Comparison of ENCODE assay signal across 29 mouse cellular contexts in the genomic region with DNA sequence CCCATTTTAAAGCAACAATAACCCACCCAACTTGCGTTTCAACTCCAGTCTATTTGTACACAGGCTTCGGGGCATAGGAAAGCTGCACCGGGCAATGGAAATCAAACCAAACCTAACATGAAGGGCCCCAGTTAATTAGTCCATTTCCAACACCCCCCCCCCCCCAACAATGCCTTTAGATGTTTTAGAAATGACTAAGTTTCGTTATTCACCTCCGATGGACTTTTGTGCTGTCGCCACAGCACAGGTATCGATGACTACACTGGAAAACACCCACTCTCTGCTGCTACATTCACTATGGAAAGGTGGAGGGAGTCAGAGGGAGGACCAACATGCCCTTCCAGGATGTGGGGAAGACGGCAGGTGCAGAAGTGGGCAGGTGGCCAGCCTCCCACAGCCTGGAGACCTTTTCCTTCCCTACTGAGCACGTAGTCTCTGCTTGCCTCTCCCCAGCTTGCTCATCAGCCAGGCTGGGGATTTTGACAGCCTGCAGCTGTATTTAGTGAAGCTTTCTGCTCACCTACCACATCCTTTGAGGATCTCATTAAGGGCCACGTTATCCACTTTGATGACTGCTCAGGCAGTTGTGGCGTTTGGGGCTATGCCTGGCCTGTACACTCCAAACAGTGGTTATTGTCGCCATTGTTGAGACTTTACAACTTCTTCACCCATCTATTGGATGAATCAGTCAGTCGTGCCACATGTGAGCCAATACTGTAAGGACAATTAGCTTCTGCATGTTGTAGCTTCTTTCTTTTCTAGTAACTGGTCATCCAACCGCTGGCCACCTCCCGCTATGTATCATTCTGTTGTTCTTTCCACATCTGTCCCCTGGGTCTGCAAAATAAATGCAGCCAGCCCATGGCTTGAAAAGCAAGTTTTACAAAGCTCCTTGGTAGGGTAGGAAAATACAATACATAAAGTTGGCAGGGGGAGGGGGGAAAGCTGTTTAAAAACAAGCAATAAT. TPM values are rescaled to one million over a fixed set of nuclear protein-coding genes. Genes with fewer than 3 reads are reported as not detected.
DNase-seq lines count a peak whose midpoint lies in the region; ATAC-seq and TF ChIP-seq lines count a peak whose summit lies in the region.
"Had no signal": no experiment of that assay in that cellular context is flagged by ENCODE, and none has a peak within 500 bp of the region (broad histone marks: within the 10 kb centered on the region; RNA-seq: fewer than 3 reads in every experiment).

No protein-coding gene starts in this region.

- H3K36me3 ChIP-seq in heart, embryonic 16.5 days (ENCODE audit: control insufficient read depth, insufficient read depth), result no peaks in the 10 kb centered on the region
- H3K36me3 ChIP-seq in heart, embryonic 11.5 days (ENCODE audit: control insufficient read depth, insufficient read depth, low read length), result no peaks in the 10 kb centered on the region
- no peaks in the 10 kb centered on the region for H3K36me3 ChIP-seq in stomach, postnatal 0 days (ENCODE audit: control insufficient read depth, insufficient read depth, low read length)
- H3K36me3 ChIP-seq: embryonic facial prominence, embryonic 12.5 days; forebrain, embryonic 10.5 days; forebrain, embryonic 15.5 days; heart, embryonic 10.5 days; hindbrain, embryonic 10.5 days; limb, embryonic 13.5 days; midbrain, embryonic 10.5 days; neural tube, embryonic 12.5 days had no signal

- H3K4me3 ChIP-seq in heart, embryonic 16.5 days (ENCODE audit: low read length), result no peak overlapping the region
- no peak overlapping the region for H3K4me3 ChIP-seq in heart, embryonic 11.5 days (ENCODE audit: low read depth, low read length)
- no peak overlapping the region for H3K4me3 ChIP-seq in stomach, postnatal 0 days (ENCODE audit: low read depth, low read length)
- H3K4me3 ChIP-seq: embryonic facial prominence, embryonic 12.5 days; forebrain, embryonic 10.5 days; forebrain, embryonic 15.5 days; heart, embryonic 10.5 days; hindbrain, embryonic 10.5 days; layer of hippocampus, adult 2 months; limb, embryonic 13.5 days; midbrain, embryonic 10.5 days; myocyte; neural tube, embryonic 12.5 days had no signal

- peaks cover 69% of the 10 kb centered on the region for H3K27me3 ChIP-seq in heart, embryonic 16.5 days (ENCODE audit: control insufficient read depth, insufficient read depth, low read length)
- H3K27me3 ChIP-seq in heart, embryonic 11.5 days (ENCODE audit: control insufficient read depth, insufficient read depth, low read length), result peaks cover 66% of the 10 kb centered on the region
- H3K27me3 ChIP-seq in stomach, postnatal 0 days (ENCODE audit: control insufficient read depth, insufficient read depth, low read length), result no peaks in the 10 kb centered on the region
- H3K27me3 ChIP-seq: embryonic facial prominence, embryonic 12.5 days; forebrain, embryonic 15.5 days; limb, embryonic 13.5 days; neural tube, embryonic 12.5 days had no signal

- H3K9ac ChIP-seq in heart, embryonic 16.5 days (ENCODE audit: low read length), result no peak overlapping the region
- no peak overlapping the region for H3K9ac ChIP-seq in heart, embryonic 11.5 days (ENCODE audit: low read depth, low read length)
- no peak overlapping the region for H3K9ac ChIP-seq in stomach, postnatal 0 days (ENCODE audit: low read length)
- H3K9ac ChIP-seq: embryonic facial prominence, embryonic 12.5 days; forebrain, embryonic 15.5 days; limb, embryonic 13.5 days; neural tube, embryonic 12.5 days had no signal

- H3K4me2 ChIP-seq in heart, embryonic 16.5 days (ENCODE audit: low read depth, low read length), result no peak overlapping the region
- no peak overlapping the region for H3K4me2 ChIP-seq in heart, embryonic 11.5 days
- no peak overlapping the region for H3K4me2 ChIP-seq in stomach, postnatal 0 days (replicated peaks; ENCODE audit: low read depth)
- H3K4me2 ChIP-seq: embryonic facial prominence, embryonic 12.5 days; forebrain, embryonic 15.5 days; limb, embryonic 13.5 days; liver, embryonic 11.5 days; neural tube, embryonic 12.5 days had no signal

- peak; percentile 4 to 13 for DNase-seq in thymus, postnatal 36 days
- no peak for DNase-seq in thymus, postnatal 14 days
- DNase-seq in induced T-regulatory cell, adult 2 months (ENCODE audit: low read depth), result peak; percentile 27
- DNase-seq in stomach, postnatal 0 days (ENCODE audit: low spot score), result peak; percentile 33
- no peak for DNase-seq in kidney, adult 9 months
- DNase-seq in layer of hippocampus, adult 8-10 months (ENCODE audit: low spot score in 2 of 2), result no peak
- DNase-seq: adrenal gland, postnatal 10 days; cerebellum, adult 8-10 months; cerebellum, postnatal 25 days; gastrocnemius, postnatal 25 days; heart, adult 11 months; kidney, adult 18-20 months; kidney, postnatal 36 days; right cerebral cortex, adult 18-20 months; spleen, adult 18-20 months had no signal

- TF ChIP-seq EP300 in stomach, postnatal 0 days (optimal IDR thresholded peaks at IDR 0.05), result no peak

- H3K27ac ChIP-seq in heart, embryonic 16.5 days (ENCODE audit: low read length), result no peak overlapping the region
- H3K27ac ChIP-seq in heart, embryonic 11.5 days (ENCODE audit: low read depth, low read length), result no peak overlapping the region
- no peak overlapping the region for H3K27ac ChIP-seq in stomach, postnatal 0 days (replicated peaks)
- H3K27ac ChIP-seq: embryonic facial prominence, embryonic 12.5 days; forebrain, embryonic 10.5 days; forebrain, embryonic 15.5 days; heart, embryonic 10.5 days; hindbrain, embryonic 10.5 days; layer of hippocampus, adult 2 months; limb, embryonic 13.5 days; midbrain, embryonic 10.5 days; neural tube, embryonic 12.5 days had no signal

- ATAC-seq in heart, embryonic 16.5 days (replicated peaks; ENCODE audit: extremely low read depth, insufficient read depth, low FRiP score), result 0 out of 2 replicates have a peak, but pooled peaks have one; percentile 56
- no peak for ATAC-seq in heart, embryonic 11.5 days (replicated peaks; ENCODE audit: insufficient number of reproducible peaks, low FRiP score, low TSS enrichment)
- no peak for ATAC-seq in stomach, postnatal 0 days (ENCODE audit: low FRiP score, low TSS enrichment)
- ATAC-seq: forebrain, embryonic 15.5 days; hindbrain, embryonic 16.5 days had no signal

- WGBS in heart, embryonic 16.5 days, result 77% methylated on average over 15 of the region's 15 CpGs
- WGBS in heart, embryonic 11.5 days (ENCODE audit: insufficient replicate concordance), result 83% methylated on average over 15 of the region's 15 CpGs
- WGBS in stomach, postnatal 0 days, result 79% methylated on average over 15 of the region's 15 CpGs

- TF ChIP-seq CTCF in stomach, postnatal 0 days (IDR thresholded peaks at IDR 0.05; ENCODE audit: low read depth), result no peak

- H3K4me1 ChIP-seq in heart, embryonic 16.5 days (ENCODE audit: control insufficient read depth, insufficient read depth, low read length), result peaks cover 18% of the 10 kb centered on the region
- peaks cover 16% of the 10 kb centered on the region; the same call in 1 of the 2 replicates for H3K4me1 ChIP-seq in heart, embryonic 11.5 days (ENCODE audit: control insufficient read depth, insufficient read depth, low read length)
- H3K4me1 ChIP-seq in stomach, postnatal 0 days (replicated peaks; ENCODE audit: control insufficient read depth, insufficient read depth), result 0 out of 2 replicates have a peak, but pooled peaks cover 5% of the 10 kb centered on the region

- H3K9me3 ChIP-seq in heart, embryonic 16.5 days (replicated peaks; ENCODE audit: control insufficient read depth, low read length), result no peaks in the 10 kb centered on the region
- no peaks in the 10 kb centered on the region for H3K9me3 ChIP-seq in heart, embryonic 11.5 days (replicated peaks; ENCODE audit: control insufficient read depth, low read length)
- no peaks in the 10 kb centered on the region for H3K9me3 ChIP-seq in stomach, postnatal 0 days (ENCODE audit: control insufficient read depth, low read length)
- H3K9me3 ChIP-seq: embryonic facial prominence, embryonic 12.5 days; forebrain, embryonic 10.5 days; forebrain, embryonic 15.5 days; heart, embryonic 10.5 days; hindbrain, embryonic 10.5 days; limb, embryonic 13.5 days; midbrain, embryonic 10.5 days; neural tube, embryonic 12.5 days had no signal

RNA-seq across cellular contexts. Expression of a gene that starts 33.7 kb away (rescaled TPM):
- 19.5 and 22.7 TPM in 2 replicates for polyA plus RNA-seq in heart, embryonic 16.5 days (2015; fragmentation: Nextera tagmentation; extraction: Ambion mirVana)
- polyA plus RNA-seq in heart, embryonic 11.5 days (2014; fragmentation: Nextera tagmentation; extraction: Ambion mirVana), result 19.2 and 22.3 TPM in 2 replicates
- polyA plus RNA-seq in stomach, postnatal 0 days (2015; fragmentation: Nextera tagmentation; extraction: Ambion mirVana), result 17.1 and 20.3 TPM in 2 replicates
- 10 to 100 TPM; 12.6 to 17.8 (median 14.1) TPM for total RNA-seq in layer of hippocampus, adult 8-10 months (2022)

Comparison
In these comparisons a context has a peak if more than half of its experiments do, and no peak if none do; other contexts are left out.
1. DNase-seq: peak in thymus, postnatal 36 days (2 of 2), induced T-regulatory cell, adult 2 months (single experiment) and stomach, postnatal 0 days (single experiment); none in thymus, postnatal 14 days (single experiment), kidney, adult 9 months (single experiment) and layer of hippocampus, adult 8-10 months (0 of 2).